Mouse (Mus musculus): ENCODE results near the gene Spata6. TPM values are rescaled to one million over a fixed set of nuclear protein-coding genes. Genes with fewer than 3 reads are reported as not detected.

The Spata6 gene
- polyA plus RNA-seq, 1 experiment = 8.9 TPM

GRCm38 (mm10) chr4:111803164-111803563, 83.4 kb downstream of the Spata6 start:
- Histone ChIP-seq H3K36me3 (ENCODE audit: control insufficient read depth, insufficient read depth, low read length) (no peaks in the 10 kb centered on the region; the same call in 1 of the 2 replicates), H3K4me1 (ENCODE audit: control insufficient read depth, insufficient read depth, insufficient read length) (no peaks in the 10 kb centered on the region), H3K27ac (ENCODE audit: insufficient read depth, low read length) (no peak overlapping the region), H3K27me3 (ENCODE audit: control insufficient read depth, insufficient read depth, low read length) (no peaks in the 10 kb centered on the region), H3K4me3 (ENCODE audit: extremely low read depth, insufficient read depth, insufficient read length) (no peak overlapping the region)
- TF ChIP-seq CTCF (IDR thresholded peaks at IDR 0.05; ENCODE audit: extremely low read depth, insufficient read depth, insufficient read length, insufficient replicate concordance) (no peak), POLR2A (IDR thresholded peaks at IDR 0.05; ENCODE audit: low read depth, low read length) (no peak)
- DNase-seq (ENCODE audit: low read depth in 1 of 2, low spot score in 2 of 2) = no peak
- WGBS = 91% methylated on average over 2 of the region's 2 CpGs

GRCm38 (mm10) chr4:111817478-111817877, 97.7 kb downstream of the Spata6 start:
- TF ChIP-seq CTCF (IDR thresholded peaks at IDR 0.05; ENCODE audit: extremely low read depth, insufficient read depth, insufficient read length, insufficient replicate concordance) (no peak), POLR2A (IDR thresholded peaks at IDR 0.05; ENCODE audit: low read depth, low read length) (no peak)
- H3K36me3 ChIP-seq (ENCODE audit: control insufficient read depth, insufficient read depth, low read length) = no peaks in the 10 kb centered on the region
- no peak overlapping the region for H3K27ac ChIP-seq (ENCODE audit: insufficient read depth, low read length)
- H3K27me3 ChIP-seq (ENCODE audit: control insufficient read depth, insufficient read depth, low read length) = no peaks in the 10 kb centered on the region
- WGBS = 12% methylated on average over 4 of the region's 4 CpGs
- no peak overlapping the region for H3K4me3 ChIP-seq (ENCODE audit: extremely low read depth, insufficient read depth, insufficient read length)
- H3K4me1 ChIP-seq (ENCODE audit: control insufficient read depth, insufficient read depth, insufficient read length) = no peaks in the 10 kb centered on the region
- no peak for DNase-seq (ENCODE audit: low read depth in 1 of 2, low spot score in 2 of 2)

- Histone ChIP-seq H3K4me3 (ENCODE audit: extremely low read depth, insufficient read depth, insufficient read length) (no peak overlapping the region), H3K27ac (ENCODE audit: insufficient read depth, low read length) (no peak overlapping the region), H3K36me3 (ENCODE audit: control insufficient read depth, insufficient read depth, low read length) (no peaks in the 10 kb centered on the region), H3K27me3 (ENCODE audit: control insufficient read depth, insufficient read depth, low read length) (no peaks in the 10 kb centered on the region), H3K4me1 (ENCODE audit: control insufficient read depth, insufficient read depth, insufficient read length) (no peaks in the 10 kb centered on the region)
- no peak for DNase-seq (ENCODE audit: low read depth in 1 of 2, low spot score in 2 of 2)
- WGBS = 91% methylated on average over 6 of the region's 6 CpGs
- TF ChIP-seq POLR2A (IDR thresholded peaks at IDR 0.05; ENCODE audit: low read depth, low read length) (no peak), CTCF (IDR thresholded peaks at IDR 0.05; ENCODE audit: extremely low read depth, insufficient read depth, insufficient read length, insufficient replicate concordance) (no peak)
Observed at GRCm38 (mm10) chr4:111838882-111839281, 119.1 kb downstream of the Spata6 start.

- Histone ChIP-seq H3K36me3 (ENCODE audit: control insufficient read depth, insufficient read depth, low read length) (no peaks in the 10 kb centered on the region), H3K4me3 (ENCODE audit: extremely low read depth, insufficient read depth, insufficient read length) (no peak overlapping the region), H3K27me3 (ENCODE audit: control insufficient read depth, insufficient read depth, low read length) (no peaks in the 10 kb centered on the region; the same call in 1 of the 2 replicates), H3K27ac (ENCODE audit: insufficient read depth, low read length) (no peak overlapping the region), H3K4me1 (ENCODE audit: control insufficient read depth, insufficient read depth, insufficient read length) (no peaks in the 10 kb centered on the region)
- TF ChIP-seq POLR2A (IDR thresholded peaks at IDR 0.05; ENCODE audit: low read depth, low read length) (no peak), CTCF (IDR thresholded peaks at IDR 0.05; ENCODE audit: extremely low read depth, insufficient read depth, insufficient read length, insufficient replicate concordance) (no peak)
- DNase-seq (ENCODE audit: low read depth in 1 of 2, low spot score in 2 of 2) = no peak
Observed at GRCm38 (mm10) chr4:111852626-111853025, 132.8 kb downstream of the Spata6 start.

- no peak for TF ChIP-seq CTCF (IDR thresholded peaks at IDR 0.05; ENCODE audit: extremely low read depth, insufficient read depth, insufficient read length, insufficient replicate concordance)
- no peak for TF ChIP-seq POLR2A (IDR thresholded peaks at IDR 0.05; ENCODE audit: low read depth, low read length)
- Histone ChIP-seq H3K36me3 (ENCODE audit: control insufficient read depth, insufficient read depth, low read length) (no peaks in the 10 kb centered on the region), H3K4me1 (ENCODE audit: control insufficient read depth, insufficient read depth, insufficient read length) (no peaks in the 10 kb centered on the region), H3K27ac (ENCODE audit: insufficient read depth, low read length) (no peak overlapping the region), H3K4me3 (ENCODE audit: extremely low read depth, insufficient read depth, insufficient read length) (no peak overlapping the region), H3K27me3 (ENCODE audit: control insufficient read depth, insufficient read depth, low read length) (no peaks in the 10 kb centered on the region)
- 85% methylated on average over 5 of the region's 5 CpGs for WGBS
- no peak for DNase-seq (ENCODE audit: low read depth in 1 of 2, low spot score in 2 of 2)
Observed at GRCm38 (mm10) chr4:111866701-111867100, 146.9 kb downstream of the Spata6 start.

- H3K27me3 ChIP-seq (ENCODE audit: control insufficient read depth, insufficient read depth, low read length) = no peaks in the 10 kb centered on the region
- TF ChIP-seq CTCF (IDR thresholded peaks at IDR 0.05; ENCODE audit: extremely low read depth, insufficient read depth, insufficient read length, insufficient replicate concordance) (no peak), POLR2A (IDR thresholded peaks at IDR 0.05; ENCODE audit: low read depth, low read length) (no peak)
- WGBS = 82% methylated on average over 2 of the region's 2 CpGs
- no peaks in the 10 kb centered on the region for H3K36me3 ChIP-seq (ENCODE audit: control insufficient read depth, insufficient read depth, low read length)
- no peak overlapping the region for H3K27ac ChIP-seq (ENCODE audit: insufficient read depth, low read length)
- no peak overlapping the region for H3K4me3 ChIP-seq (ENCODE audit: extremely low read depth, insufficient read depth, insufficient read length)
- no peak for DNase-seq (ENCODE audit: low read depth in 1 of 2, low spot score in 2 of 2)
- H3K4me1 ChIP-seq (ENCODE audit: control insufficient read depth, insufficient read depth, insufficient read length) = no peaks in the 10 kb centered on the region
Observed at GRCm38 (mm10) chr4:111867743-111868401, 148.1 kb downstream of the Spata6 start.

Other genes starting within 250 kb of the Spata6 start
- gene Slc5a9, start 182.9 kb downstream of the Spata6 start, polyA plus RNA-seq (2012; rRNA removed) = 0.44 TPM in 1 of 2 replicates, not detected in the other
- gene Skint8, start 199.4 kb downstream of the Spata6 start, polyA plus RNA-seq (2012; rRNA removed) = not detected in 2 replicates